Mouse (Mus musculus) myocyte (in vitro differentiated cells): ENCODE data around the gene Fign. TPM values are rescaled to one million over a fixed set of nuclear protein-coding genes. Genes with fewer than 3 reads are reported as not detected.

Experiments
- H3K27me3 ChIP-seq: one replicate; pipeline ENCODE4 v1.6.1; 2011; ENCODE audit not compliant: control insufficient read depth, insufficient read depth, insufficient read length
- H3K36me3 ChIP-seq: one replicate; pipeline ENCODE4 v1.6.1; 2011; ENCODE audit not compliant: control insufficient read depth, insufficient read depth
- H3K4me2 ChIP-seq: one replicate; pipeline ENCODE4 v1.6.1; 2011; ENCODE audit warnings: low read depth, control low read depth
- H3K4me3 ChIP-seq: one replicate; pipeline ENCODE4 v1.5.1; 2011; ENCODE audit warnings: mild to moderate bottlenecking, control low read depth, moderate library complexity
- H3K79me2 ChIP-seq: one replicate; pipeline ENCODE4 v1.6.1; 2011; ENCODE audit not compliant: control insufficient read depth, insufficient read depth
- H3ac ChIP-seq: one replicate; pipeline ENCODE4 v1.6.1; 2011; ENCODE audit not compliant: control insufficient read depth, insufficient read length
- CEBPB ChIP-seq: IDR thresholded peaks from 2 replicates; pipeline ENCODE4 v1.6.1; 2011; ENCODE audit warnings: mild to moderate bottlenecking, moderate library complexity; ENCODE audit not compliant: poor library complexity, insufficient read depth, severe bottlenecking
- E2F4 ChIP-seq: IDR thresholded peaks from one replicate; pipeline ENCODE4 v1.6.1; 2011; ENCODE audit warnings: mild to moderate bottlenecking, control low read depth, moderate library complexity; ENCODE audit not compliant: insufficient read depth
- MAX ChIP-seq: IDR thresholded peaks from one replicate; pipeline ENCODE4 v1.6.1; 2011; ENCODE audit warnings: low read depth, mild to moderate bottlenecking, control low read depth
- MYOD1 ChIP-seq, 3 experiments: IDR thresholded peaks; one replicate each; pipeline ENCODE4 v1.6.1; 2011; ENCODE audit warnings: control low read depth in 2 of 3, low read depth in 2 of 3, mild to moderate bottlenecking in 2 of 3, moderate library complexity in 1 of 3; ENCODE audit not compliant: insufficient read length in 2 of 3, control insufficient read depth in 1 of 3
- MYOG ChIP-seq, 3 experiments: IDR thresholded peaks; one replicate each; pipeline ENCODE4 v1.6.1; 2011; ENCODE audit warnings: control low read depth in 2 of 3, low read depth in 2 of 3, mild to moderate bottlenecking in 2 of 3; ENCODE audit not compliant: insufficient read length in 2 of 3, control insufficient read depth in 1 of 3, insufficient read depth in 1 of 3
- POLR2A ChIP-seq: IDR thresholded peaks from one replicate; pipeline ENCODE4 v1.6.1; 2011; ENCODE audit warnings: low read depth, mild to moderate bottlenecking, control low read depth, moderate library complexity; ENCODE audit not compliant: insufficient read length
- POLR2AphosphoS2 ChIP-seq: IDR thresholded peaks from one replicate; pipeline ENCODE4 v1.6.1; 2011; ENCODE audit warnings: low read depth, control low read depth; ENCODE audit not compliant: insufficient read length
- REST ChIP-seq: IDR thresholded peaks from one replicate; pipeline ENCODE4 v1.6.1; 2011; ENCODE audit warnings: mild to moderate bottlenecking, control low read depth, moderate library complexity; ENCODE audit not compliant: insufficient read depth, insufficient read length
- SRF ChIP-seq: IDR thresholded peaks from one replicate; pipeline ENCODE4 v1.6.1; 2011; ENCODE audit warnings: low read depth; ENCODE audit not compliant: control insufficient read depth, insufficient read length
- TCF12 ChIP-seq: IDR thresholded peaks from one replicate; pipeline ENCODE4 v1.6.1; 2011; ENCODE audit warnings: mild to moderate bottlenecking, control low read depth; ENCODE audit not compliant: poor library complexity, insufficient read depth, severe bottlenecking
- TCF3 ChIP-seq: IDR thresholded peaks from one replicate; pipeline ENCODE4 v1.6.1; 2011; ENCODE audit warnings: low read depth, control low read depth; ENCODE audit not compliant: insufficient read length
- USF1 ChIP-seq: IDR thresholded peaks from one replicate; pipeline ENCODE4 v1.6.1; 2011; ENCODE audit warnings: low read depth, mild to moderate bottlenecking, control low read depth, moderate library complexity
- polyA plus RNA-seq: library from polyadenylated mRNA; unstranded; fragments of >200 nt; fragmentation: generic; extraction: Trizol; gene quantifications from one replicate; pipeline ENCODE4 v1.2.1, GENCODE M21; 2012; ENCODE audit warnings: missing spikeins

The Fign gene
- polyA plus RNA-seq, 1 experiment = 0.01 TPM

GRCm38 (mm10) chr2:64096176-64096575, 1.7 kb downstream of the Fign start:
- no peak overlapping the region for H3K4me2 ChIP-seq
- H3K79me2 ChIP-seq = no peaks in the 10 kb centered on the region
- no peak overlapping the region for H3K4me3 ChIP-seq
- H3ac ChIP-seq = no peak overlapping the region
- TF ChIP-seq TCF3 = no peak
- no peak for TF ChIP-seq POLR2A
- TF ChIP-seq MAX = no peak
- no peak for TF ChIP-seq CEBPB
- TF ChIP-seq TCF12 = no peak
- TF ChIP-seq E2F4 = no peak
- no peak for TF ChIP-seq SRF
- TF ChIP-seq REST = no peak
- TF ChIP-seq MYOG (IDR thresholded peaks at IDR 0.05; ENCODE audit: control insufficient read depth in 1 of 3, insufficient read depth in 1 of 3, insufficient read length in 2 of 3, low read depth in 2 of 3) = no peak
- no peak for TF ChIP-seq MYOD1 (IDR thresholded peaks at IDR 0.05; ENCODE audit: control insufficient read depth in 1 of 3, insufficient read length in 2 of 3, low read depth in 2 of 3)
- TF ChIP-seq USF1 = no peak
- TF ChIP-seq POLR2AphosphoS2 = no peak
- H3K27me3 ChIP-seq = no peaks in the 10 kb centered on the region
- H3K36me3 ChIP-seq = no peaks in the 10 kb centered on the region

GRCm38 (mm10) chr2:64095561-64095960, 2.3 kb downstream of the Fign start:
- Histone ChIP-seq H3K4me3 (no peak overlapping the region), H3K36me3 (no peaks in the 10 kb centered on the region)

GRCm38 (mm10) chr2:64093087-64093486, 4.8 kb downstream of the Fign start:
- Histone ChIP-seq H3K4me2 (no peak overlapping the region), H3K4me3 (no peak overlapping the region), H3K27me3 (no peaks in the 10 kb centered on the region), H3ac (no peak overlapping the region), H3K79me2 (no peaks in the 10 kb centered on the region), H3K36me3 (no peaks in the 10 kb centered on the region)
- no peak for TF ChIP-seq SRF
- TF ChIP-seq TCF12 = no peak
- TF ChIP-seq POLR2A = no peak
- TF ChIP-seq MYOG (IDR thresholded peaks at IDR 0.05; ENCODE audit: control insufficient read depth in 1 of 3, insufficient read depth in 1 of 3, insufficient read length in 2 of 3, low read depth in 2 of 3) = no peak
- TF ChIP-seq TCF3 = no peak
- TF ChIP-seq E2F4 = no peak
- no peak for TF ChIP-seq MAX
- TF ChIP-seq REST = no peak
- TF ChIP-seq MYOD1 (IDR thresholded peaks at IDR 0.05; ENCODE audit: control insufficient read depth in 1 of 3, insufficient read length in 2 of 3, low read depth in 2 of 3) = no peak
- no peak for TF ChIP-seq USF1
- TF ChIP-seq CEBPB = no peak
- no peak for TF ChIP-seq POLR2AphosphoS2

More at GRCm38 (mm10) chr2:64095561-64095960, 2.3 kb downstream of the Fign start:
- no peaks in the 10 kb centered on the region for H3K79me2 ChIP-seq
- TF ChIP-seq USF1 (no peak), TCF3 (no peak), REST (no peak), CEBPB (no peak), MYOG (IDR thresholded peaks at IDR 0.05; ENCODE audit: control insufficient read depth in 1 of 3, insufficient read depth in 1 of 3, insufficient read length in 2 of 3, low read depth in 2 of 3) (no peak), POLR2A (no peak), TCF12 (no peak), POLR2AphosphoS2 (no peak)
- no peak overlapping the region for H3K4me2 ChIP-seq
- H3K27me3 ChIP-seq = no peaks in the 10 kb centered on the region
- no peak overlapping the region for H3ac ChIP-seq

GRCm38 (mm10) chr2:64083853-64084427, 13.9 kb downstream of the Fign start:
- Histone ChIP-seq H3K27me3 (no peaks in the 10 kb centered on the region), H3K4me3 (no peak overlapping the region), H3K36me3 (no peaks in the 10 kb centered on the region), H3K79me2 (no peaks in the 10 kb centered on the region), H3K4me2 (no peak overlapping the region), H3ac (no peak overlapping the region)
- TF ChIP-seq REST (no peak), TCF12 (no peak), MYOD1 (IDR thresholded peaks at IDR 0.05; ENCODE audit: control insufficient read depth in 1 of 3, insufficient read length in 2 of 3, low read depth in 2 of 3) (no peak), SRF (no peak), E2F4 (no peak)

GRCm38 (mm10) chr2:64079765-64080164, 18.1 kb downstream of the Fign start:
- Histone ChIP-seq H3ac (no peak overlapping the region), H3K36me3 (no peaks in the 10 kb centered on the region), H3K79me2 (no peaks in the 10 kb centered on the region), H3K4me2 (no peak overlapping the region), H3K27me3 (no peaks in the 10 kb centered on the region), H3K4me3 (no peak overlapping the region)
- TF ChIP-seq SRF = no peak
- no peak for TF ChIP-seq MAX
- no peak for TF ChIP-seq TCF12
- TF ChIP-seq E2F4 = no peak
- TF ChIP-seq CEBPB = no peak
- no peak for TF ChIP-seq MYOG (IDR thresholded peaks at IDR 0.05; ENCODE audit: control insufficient read depth in 1 of 3, insufficient read depth in 1 of 3, insufficient read length in 2 of 3, low read depth in 2 of 3)
- no peak for TF ChIP-seq USF1
- no peak for TF ChIP-seq MYOD1 (IDR thresholded peaks at IDR 0.05; ENCODE audit: control insufficient read depth in 1 of 3, insufficient read length in 2 of 3, low read depth in 2 of 3)
- no peak for TF ChIP-seq TCF3
- no peak for TF ChIP-seq POLR2AphosphoS2
- TF ChIP-seq REST = no peak
- TF ChIP-seq POLR2A = no peak
